Mouse (Mus musculus) CH12.LX (cell line): ENCODE data around the gene Fbxo30.

Source experiments
- CTCF ChIP-seq, 2 experiments: IDR thresholded peaks in 1 of 2; conservative IDR thresholded peaks in 1 of 2; 2 replicates each; pipeline ENCODE4 v1.5.1; 2011 to 2012; ENCODE audit warnings: low read depth in 2 of 2, low read length in 2 of 2, improper control_type of control experiment in 1 of 2, inconsistent platforms in 1 of 2, mild to moderate bottlenecking in 1 of 2, moderate library complexity in 1 of 2
- EP300 ChIP-seq: IDR thresholded peaks from 2 replicates; pipeline ENCODE4 v1.6.1; 2011; ENCODE audit warnings: low read length, improper control_type of control experiment
- JUN ChIP-seq: IDR thresholded peaks from 2 replicates; pipeline ENCODE4 v1.6.1; 2011; ENCODE audit warnings: low read depth, mild to moderate bottlenecking, low read length, improper control_type of control experiment, moderate library complexity; ENCODE audit not compliant: insufficient read depth
- MAFK ChIP-seq: IDR thresholded peaks from 2 replicates; pipeline ENCODE4 v1.6.1; 2011; ENCODE audit warnings: low read length, improper control_type of control experiment; ENCODE audit not compliant: insufficient replicate concordance
- MAX ChIP-seq: IDR thresholded peaks from 2 replicates; pipeline ENCODE4 v1.6.1; 2011; ENCODE audit warnings: low read length, improper control_type of control experiment
- POLR2A ChIP-seq: IDR thresholded peaks from 2 replicates; pipeline ENCODE4 v1.6.1; 2011; ENCODE audit warnings: low read depth, mild to moderate bottlenecking, improper control_type of control experiment, low read length
- RAD21 ChIP-seq: IDR thresholded peaks from 2 replicates; pipeline ENCODE4 v1.6.1; 2011; ENCODE audit warnings: low read depth, mild to moderate bottlenecking, low read length, improper control_type of control experiment, moderate library complexity
- USF1 ChIP-seq: IDR thresholded peaks from 2 replicates; pipeline ENCODE4 v1.6.1; 2014; ENCODE audit warnings: low read depth, mild to moderate bottlenecking, inconsistent platforms, low read length, improper control_type of control experiment
- USF2 ChIP-seq: conservative IDR thresholded peaks from 2 replicates; pipeline ENCODE4 v1.6.1; 2011; ENCODE audit warnings: low read depth, low read length, improper control_type of control experiment

GRCm38 (mm10) chr10:11274431-11274830 lies 6.7 kb upstream of the Fbxo30 start:
- no peak for TF ChIP-seq EP300
- TF ChIP-seq CTCF (conservative IDR thresholded peaks at IDR 0.05 in 1 of 2, IDR thresholded peaks at IDR 0.05 in 1 of 2; ENCODE audit: low read depth in 2 of 2, low read length in 2 of 2): no peak
- no peak for TF ChIP-seq RAD21
- TF ChIP-seq MAFK: no peak
- TF ChIP-seq POLR2A: no peak
- no peak for TF ChIP-seq USF1
- TF ChIP-seq MAX: no peak
- TF ChIP-seq USF2: no peak
- TF ChIP-seq JUN: no peak
